Mouse (Mus musculus): Measurements from ENCODE around the gene Fezf2. TPM values are rescaled to one million over a fixed set of nuclear protein-coding genes. Genes with fewer than 3 reads are reported as not detected.
A peak's percentile ranks its signal among the peaks of the same experiment; 100 is the strongest.

Gene Fezf2
- polyA plus RNA-seq, 1 experiment from 2014 or later, result 35.2 TPM

GRCm38 (mm10) chr14:12349334-12350090, 1.5 kb upstream of the Fezf2 start:
- 4% methylated on average over 15 of the region's 15 CpGs for WGBS
- DNase-seq (ENCODE audit: extremely low spot score, low spot score), result peak; percentile 44
- H3K4me1 ChIP-seq, result peaks cover 70% of the 10 kb centered on the region
- H3K27me3 ChIP-seq (ENCODE audit: poor library complexity, severe bottlenecking), result peaks cover 100% of the 10 kb centered on the region
- H3K4me3 ChIP-seq, result no peak overlapping the region
- H3K9me3 ChIP-seq, result no peaks in the 10 kb centered on the region
- H3K27ac ChIP-seq, result peak overlapping the region; percentile 73
- no peaks in the 10 kb centered on the region for H3K36me3 ChIP-seq (replicated peaks)

- Histone ChIP-seq H3K27me3 (ENCODE audit: poor library complexity, severe bottlenecking) (peaks cover 100% of the 10 kb centered on the region), H3K4me3 (peak overlapping the region; percentile 71), H3K9me3 (no peaks in the 10 kb centered on the region), H3K27ac (peak overlapping the region; percentile 96), H3K4me1 (peaks cover 86% of the 10 kb centered on the region), H3K36me3 (replicated peaks) (peaks cover 18% of the 10 kb centered on the region)
- DNase-seq (ENCODE audit: extremely low spot score, low spot score), result peak; percentile 78
- WGBS, result 1% methylated on average over 26 of the region's 26 CpGs
Observed at GRCm38 (mm10) chr14:12346865-12347600, 956 bp downstream of the Fezf2 start.

GRCm38 (mm10) chr14:12346011-12346864, 1.8 kb downstream of the Fezf2 start:
- Histone ChIP-seq H3K4me1 (peaks cover 94% of the 10 kb centered on the region), H3K4me3 (peak overlapping the region; percentile 71), H3K36me3 (replicated peaks) (peaks cover 22% of the 10 kb centered on the region), H3K9me3 (no peaks in the 10 kb centered on the region), H3K27me3 (ENCODE audit: poor library complexity, severe bottlenecking) (peaks cover 100% of the 10 kb centered on the region), H3K27ac (peak overlapping the region; percentile 96)
- DNase-seq (ENCODE audit: extremely low spot score, low spot score), result peak; percentile 77
- WGBS, result under 1% methylated on average over 50 of the region's 50 CpGs

- WGBS, result under 1% methylated on average over 40 of the region's 40 CpGs
- peak; percentile 72 for DNase-seq (ENCODE audit: extremely low spot score, low spot score)
Observed at GRCm38 (mm10) chr14:12345241-12345921, 2.6 kb downstream of the Fezf2 start.

GRCm38 (mm10) chr14:12344746-12345240, 3.2 kb downstream of the Fezf2 start:
- Histone ChIP-seq H3K27me3 (ENCODE audit: poor library complexity, severe bottlenecking) (peaks cover 100% of the 10 kb centered on the region), H3K4me3 (peak overlapping the region; percentile 71), H3K9me3 (no peaks in the 10 kb centered on the region), H3K36me3 (replicated peaks) (peaks cover 22% of the 10 kb centered on the region), H3K4me1 (peaks cover 97% of the 10 kb centered on the region), H3K27ac (peak overlapping the region; percentile 96)
- under 1% methylated on average over 39 of the region's 39 CpGs for WGBS
- no peak for DNase-seq (ENCODE audit: extremely low spot score, low spot score)

More at GRCm38 (mm10) chr14:12345241-12345921, 2.6 kb downstream of the Fezf2 start:
- Histone ChIP-seq H3K27me3 (ENCODE audit: poor library complexity, severe bottlenecking) (peaks cover 100% of the 10 kb centered on the region), H3K4me1 (peaks cover 97% of the 10 kb centered on the region), H3K36me3 (replicated peaks) (peaks cover 22% of the 10 kb centered on the region), H3K4me3 (peak overlapping the region; percentile 71), H3K27ac (peak overlapping the region; percentile 96), H3K9me3 (no peaks in the 10 kb centered on the region)

DNA sequence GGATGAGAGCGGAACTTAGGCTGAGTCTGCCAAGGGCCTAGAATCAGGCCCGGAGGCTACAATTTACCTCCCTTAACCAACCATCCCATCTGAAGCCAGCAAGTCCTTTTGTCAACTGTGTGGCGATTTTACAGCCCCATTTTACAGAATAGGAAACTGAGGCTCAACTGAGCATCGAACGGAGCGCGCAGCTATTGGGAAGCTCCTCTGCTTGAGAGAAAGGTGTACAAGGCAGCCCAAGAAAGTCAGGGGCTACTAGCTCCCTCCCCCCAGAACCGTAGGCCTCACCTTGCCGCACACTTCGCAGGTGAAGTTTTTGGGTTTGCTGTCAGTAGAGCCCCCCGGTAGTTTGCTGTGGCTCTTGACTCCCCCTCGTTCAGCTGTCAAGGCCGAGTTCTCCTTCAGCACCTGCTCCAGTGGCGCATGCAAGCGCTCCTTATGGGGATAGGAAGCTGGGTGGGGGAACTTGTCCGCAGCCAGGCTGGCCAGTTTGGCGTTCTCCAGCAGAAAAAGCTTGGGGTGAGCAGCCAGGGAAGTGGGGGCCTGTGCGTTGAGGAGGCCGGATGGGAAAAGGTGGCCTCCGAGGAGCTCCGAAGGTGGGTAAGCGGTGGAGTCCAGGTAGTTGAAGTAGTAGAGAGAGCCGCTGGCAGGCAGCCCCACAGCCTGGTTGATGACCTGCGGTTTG, 3.8 kb downstream of the Fezf2 start:
- H3K27me3 ChIP-seq (ENCODE audit: poor library complexity, severe bottlenecking), result peaks cover 100% of the 10 kb centered on the region
- H3K36me3 ChIP-seq (replicated peaks), result peaks cover 22% of the 10 kb centered on the region
- WGBS, result 2% methylated on average over 24 of the region's 24 CpGs
- H3K27ac ChIP-seq, result peak overlapping the region; percentile 96
- DNase-seq (ENCODE audit: extremely low spot score, low spot score), result peak; percentile 50
- H3K4me1 ChIP-seq, result peaks cover 97% of the 10 kb centered on the region
- H3K9me3 ChIP-seq, result no peaks in the 10 kb centered on the region
- peak overlapping the region; percentile 71 for H3K4me3 ChIP-seq

DNA sequence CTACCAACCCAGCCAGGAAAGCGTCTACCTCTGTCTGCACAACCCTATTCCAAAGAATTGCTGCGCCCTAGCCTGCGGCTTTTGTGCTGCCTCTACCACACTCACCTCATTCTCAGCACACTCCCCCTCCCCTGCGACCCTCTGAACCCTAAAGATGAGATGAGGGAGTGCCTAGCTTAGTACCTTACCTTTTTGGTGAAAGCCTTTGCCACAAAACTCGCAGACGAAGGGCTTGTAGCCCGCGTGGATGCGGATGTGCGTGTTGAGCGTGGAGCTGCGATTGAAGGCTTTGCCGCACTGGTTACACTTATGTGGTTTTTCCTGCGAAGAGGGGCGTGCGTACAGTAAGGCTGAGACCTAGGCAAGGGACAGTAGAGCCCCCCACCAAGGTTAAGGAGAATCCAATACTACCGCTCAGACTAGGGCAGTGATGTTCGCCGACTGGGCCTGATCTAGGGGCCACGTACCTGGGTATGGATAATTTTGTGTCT, 4.5 kb downstream of the Fezf2 start:
- WGBS, result 1% methylated on average over 20 of the region's 20 CpGs
- H3K4me1 ChIP-seq, result peaks cover 97% of the 10 kb centered on the region

GRCm38 (mm10) chr14:12342458-12343131, 5.4 kb downstream of the Fezf2 start:
- Histone ChIP-seq H3K4me1 (peaks cover 94% of the 10 kb centered on the region), H3K4me3 (peak overlapping the region; percentile 71), H3K9me3 (no peaks in the 10 kb centered on the region), H3K27ac (peak overlapping the region; percentile 96), H3K27me3 (ENCODE audit: poor library complexity, severe bottlenecking) (peaks cover 100% of the 10 kb centered on the region), H3K36me3 (replicated peaks) (peaks cover 22% of the 10 kb centered on the region)
- peak; percentile 48 for DNase-seq (ENCODE audit: extremely low spot score, low spot score)
- WGBS, result 2% methylated on average over 23 of the region's 23 CpGs

More for the DNA sequence above, 4.5 kb downstream of the Fezf2 start:
- H3K9me3 ChIP-seq, result no peaks in the 10 kb centered on the region
- DNase-seq (ENCODE audit: extremely low spot score, low spot score), result peak; percentile 38
- peaks cover 22% of the 10 kb centered on the region for H3K36me3 ChIP-seq (replicated peaks)
- peaks cover 100% of the 10 kb centered on the region for H3K27me3 ChIP-seq (ENCODE audit: poor library complexity, severe bottlenecking)
- H3K4me3 ChIP-seq, result peak overlapping the region; percentile 71
- H3K27ac ChIP-seq, result peak overlapping the region; percentile 96

DNA sequence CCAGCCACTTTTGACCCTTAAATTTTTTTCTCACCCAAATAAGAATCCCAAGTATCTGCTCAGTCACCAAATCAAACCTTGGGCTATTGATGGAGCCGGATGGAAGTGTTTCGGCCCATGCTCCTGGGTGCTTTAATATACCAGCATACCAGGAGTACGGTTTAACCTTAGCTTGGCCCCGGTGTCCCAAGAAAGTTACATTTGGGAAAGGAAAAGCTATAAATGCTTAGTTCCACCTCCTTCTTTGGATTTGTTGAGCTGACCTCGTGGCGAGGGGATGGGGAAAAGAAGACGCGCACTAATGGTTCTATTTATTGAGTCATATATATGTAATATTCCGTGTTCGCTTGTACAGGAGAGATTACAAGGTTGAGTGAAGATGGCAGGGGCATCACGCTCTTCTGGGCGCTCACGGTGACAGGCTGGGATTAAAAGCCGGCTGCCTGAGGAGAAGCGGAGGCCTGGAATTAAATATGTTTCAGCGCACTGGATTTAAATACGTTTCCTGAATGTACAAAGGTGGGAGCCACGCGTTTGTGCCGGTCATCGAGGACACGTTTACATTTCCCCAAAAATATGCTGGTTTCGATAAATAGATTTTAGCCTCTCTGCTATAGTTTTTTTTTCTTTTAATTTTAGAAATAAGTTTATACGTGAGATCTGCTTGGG, 6.1 kb downstream of the Fezf2 start:
- Histone ChIP-seq H3K9me3 (no peaks in the 10 kb centered on the region), H3K36me3 (replicated peaks) (peaks cover 22% of the 10 kb centered on the region), H3K4me1 (peaks cover 94% of the 10 kb centered on the region), H3K27me3 (ENCODE audit: poor library complexity, severe bottlenecking) (peaks cover 100% of the 10 kb centered on the region), H3K27ac (peak overlapping the region; percentile 96), H3K4me3 (peak overlapping the region; percentile 71)
- DNase-seq (ENCODE audit: extremely low spot score, low spot score), result peak; percentile 42
- 3% methylated on average over 24 of the region's 24 CpGs for WGBS

GRCm38 (mm10) chr14:12341075-12341788, 6.8 kb downstream of the Fezf2 start:
- Histone ChIP-seq H3K36me3 (replicated peaks) (peaks cover 22% of the 10 kb centered on the region), H3K27me3 (ENCODE audit: poor library complexity, severe bottlenecking) (peaks cover 100% of the 10 kb centered on the region), H3K4me3 (peak overlapping the region; percentile 71), H3K27ac (peak overlapping the region; percentile 96), H3K9me3 (no peaks in the 10 kb centered on the region), H3K4me1 (peaks cover 96% of the 10 kb centered on the region)
- peak; percentile 72 for DNase-seq (ENCODE audit: extremely low spot score, low spot score)
- under 1% methylated on average over 42 of the region's 42 CpGs for WGBS

Measured in forebrain, embryonic 10.5 days (tissue).